Mouse (Mus musculus): ENCODE data around the gene Tiam1.

Gene Tiam1

DNA sequence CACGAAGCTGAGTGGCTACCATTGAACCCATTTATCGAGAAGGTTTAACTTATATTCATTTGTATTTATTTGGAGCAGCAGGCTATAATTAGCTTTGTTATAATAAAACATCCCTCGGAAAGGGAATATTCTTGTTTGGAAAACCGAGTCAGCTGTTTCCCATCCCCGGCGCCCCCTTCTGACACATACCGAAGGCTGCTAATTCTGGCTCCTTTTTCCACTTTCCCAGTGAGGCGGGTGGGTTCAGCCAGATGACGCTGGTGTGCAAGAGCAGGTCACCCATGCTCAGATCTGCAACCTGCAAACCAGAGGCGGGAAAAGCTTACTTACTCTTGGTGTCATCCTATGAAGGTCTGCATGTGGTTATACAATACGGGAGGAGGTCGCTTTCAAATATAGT is 343.8 kb downstream of the Tiam1 start:
- no peak for DNase-seq (ENCODE audit: low read depth, low spot score)

DNA sequence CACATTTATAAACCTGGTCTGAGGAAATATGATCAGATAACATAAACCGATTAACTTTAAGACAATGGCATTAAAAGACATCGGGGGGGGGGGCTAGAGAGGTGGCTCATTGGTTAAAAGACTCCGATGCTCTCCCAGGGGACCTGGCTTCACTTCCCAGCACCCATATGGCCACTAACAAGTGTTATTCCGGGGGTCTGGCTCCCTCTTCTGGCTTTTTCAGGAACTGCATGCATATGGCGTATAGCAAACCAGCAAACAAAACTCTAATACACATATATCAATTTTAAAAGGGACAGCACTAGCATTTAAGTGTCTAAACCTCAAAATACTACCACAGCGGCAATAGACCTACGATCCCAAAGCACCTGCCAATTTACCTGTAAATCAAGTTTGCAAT is 347.0 kb downstream of the Tiam1 start:
- DNase-seq (ENCODE audit: low read depth, low spot score), result no peak

DNA sequence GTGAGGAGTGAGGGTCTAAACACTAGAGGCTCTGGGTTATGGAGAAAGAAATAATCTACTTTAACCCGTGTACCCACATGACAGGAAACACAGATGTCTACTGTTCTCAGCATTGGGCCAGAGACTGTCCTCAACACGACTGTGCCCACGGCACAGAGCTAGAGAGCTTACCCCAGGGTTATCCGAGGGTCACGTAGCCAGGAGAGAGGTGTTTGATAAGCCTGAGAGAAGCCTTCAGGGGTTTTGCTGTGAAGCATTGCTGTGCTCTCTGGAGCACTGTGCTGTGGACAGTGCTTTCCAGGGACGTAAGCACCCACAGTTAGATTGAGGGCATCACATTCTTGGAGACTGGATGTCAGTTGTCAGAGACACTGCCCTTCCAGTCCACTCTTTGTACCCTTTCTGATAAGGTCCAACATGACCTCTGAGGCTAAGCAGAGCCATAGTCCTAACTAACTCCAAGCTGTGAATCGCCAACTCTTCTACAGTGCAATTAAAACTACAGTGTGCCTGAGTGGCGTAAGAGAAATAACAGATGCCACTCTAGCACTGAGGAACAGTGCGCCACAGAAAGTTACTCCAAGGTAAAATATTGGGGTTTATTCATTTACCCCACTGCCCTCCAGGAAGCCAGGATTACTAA is 353.7 kb downstream of the Tiam1 start:
- DNase-seq (ENCODE audit: low read depth, low spot score), result no peak

DNA sequence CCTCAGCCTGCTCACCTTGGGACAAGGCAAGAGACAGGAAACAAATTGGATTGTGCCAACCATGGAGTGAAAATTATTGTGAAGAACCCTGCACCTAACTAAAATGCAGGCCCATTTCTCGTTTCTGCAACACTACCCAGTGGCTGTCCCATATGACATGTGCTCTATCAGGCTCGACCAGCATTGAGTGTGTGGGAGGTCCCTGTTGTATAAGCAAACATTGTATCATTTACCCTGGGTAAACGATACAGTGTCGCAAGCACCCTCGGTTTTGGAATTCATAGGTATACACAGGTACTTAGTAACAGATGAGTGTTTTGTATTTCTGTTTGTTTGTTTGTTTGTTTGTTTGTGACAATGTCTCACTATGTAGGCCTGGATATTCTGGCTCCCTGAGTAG is 357.8 kb downstream of the Tiam1 start:
- no peak for DNase-seq (ENCODE audit: low read depth, low spot score)

GRCm38 (mm10) chr16:89779705-89780104 is 363.9 kb downstream of the Tiam1 start:
- no peak for DNase-seq (ENCODE audit: low read depth, low spot score)

- no peak for DNase-seq (ENCODE audit: low read depth, low spot score)
These were observed 366.1 kb downstream of the Tiam1 start for GRCm38 (mm10) chr16:89777450-89777849.

DNA sequence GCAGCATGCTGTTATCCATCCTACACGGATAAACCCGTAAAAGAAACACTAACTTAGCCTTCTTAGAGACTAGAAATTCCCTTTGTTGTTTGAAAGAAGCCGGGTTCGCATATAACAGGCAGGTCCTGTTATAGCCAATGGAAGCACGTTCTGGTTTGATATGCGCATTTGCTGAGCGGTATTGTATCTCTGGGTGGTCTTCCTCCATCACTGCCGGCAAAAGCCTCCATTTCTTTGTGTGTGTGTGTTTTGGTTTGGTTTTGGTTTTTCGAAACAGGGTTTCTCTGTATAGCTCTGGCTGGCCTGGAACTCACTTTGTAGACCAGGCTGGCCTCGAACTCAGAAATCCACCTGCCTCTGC is 369.0 kb downstream of the Tiam1 start:
- no peak for DNase-seq (ENCODE audit: low read depth, low spot score)

DNA sequence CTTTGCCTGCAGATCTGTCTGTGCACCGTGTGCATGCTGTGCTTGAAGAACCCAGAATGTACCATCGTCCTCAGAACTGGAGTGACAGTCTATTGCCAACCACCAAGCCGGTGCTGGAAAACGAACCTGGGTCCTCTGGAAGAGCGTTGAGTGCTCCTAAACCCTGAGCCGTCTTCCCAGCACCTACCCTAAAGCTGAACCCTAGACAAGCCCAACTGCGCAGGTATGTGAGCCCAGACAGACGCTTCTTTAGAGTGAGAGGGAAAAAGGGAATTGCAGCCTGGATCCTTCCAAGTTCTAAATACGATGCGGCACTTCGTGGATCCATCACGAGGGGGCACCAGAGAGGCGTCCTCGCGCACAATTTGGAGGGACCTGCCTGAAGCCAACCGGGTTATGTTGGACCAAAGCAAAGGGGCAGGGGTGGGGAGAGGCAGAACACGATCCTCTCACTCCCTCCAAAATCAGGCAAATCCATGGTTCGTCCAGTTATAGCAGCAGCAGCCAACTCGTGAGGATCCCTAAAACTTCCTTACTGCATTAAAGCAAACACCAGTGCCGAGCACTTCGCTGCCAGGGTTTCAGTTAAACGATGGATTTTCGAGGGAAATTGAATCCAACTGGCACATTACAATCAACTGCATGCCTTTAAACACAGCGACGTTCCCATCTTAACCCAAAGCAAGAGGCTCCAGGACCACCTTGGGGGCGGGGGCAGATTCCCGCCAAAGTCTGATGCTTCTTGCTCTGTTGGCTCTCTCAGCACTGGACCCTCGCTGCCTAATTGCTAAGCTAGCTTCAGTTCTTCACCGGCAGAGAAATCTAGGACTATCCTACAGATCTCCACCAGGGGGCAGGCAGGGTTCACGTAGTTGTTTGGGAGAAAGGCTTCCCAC is 369.7 kb downstream of the Tiam1 start:
- DNase-seq (ENCODE audit: low read depth, low spot score), result peak; percentile 81

- no peak for DNase-seq (ENCODE audit: low read depth, low spot score)
These were observed 377.6 kb downstream of the Tiam1 start for GRCm38 (mm10) chr16:89765919-89766318.

DNA sequence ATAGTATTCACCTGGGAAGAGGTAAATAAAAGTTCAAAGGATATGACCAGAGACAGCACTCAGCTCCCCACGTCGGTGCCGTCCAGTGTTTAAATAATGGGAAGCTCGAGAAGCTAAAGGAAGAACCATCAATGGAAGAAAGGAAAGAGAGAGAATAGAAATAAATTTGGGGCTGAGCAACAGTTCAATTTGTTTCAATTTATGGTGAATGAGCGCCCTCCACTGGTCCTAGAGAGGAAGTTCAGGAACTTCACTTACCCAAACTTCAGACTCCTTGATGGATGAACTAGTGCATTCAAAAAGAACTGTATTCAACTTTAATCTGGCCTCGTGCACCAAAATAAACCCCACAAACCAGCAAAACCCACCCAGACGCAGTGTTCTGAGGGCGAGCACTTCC is 378.1 kb downstream of the Tiam1 start:
- DNase-seq (ENCODE audit: low read depth, low spot score), result no peak

GRCm38 (mm10) chr16:89763812-89764211 is 379.8 kb downstream of the Tiam1 start:
- no peak for DNase-seq (ENCODE audit: low read depth, low spot score)

DNA sequence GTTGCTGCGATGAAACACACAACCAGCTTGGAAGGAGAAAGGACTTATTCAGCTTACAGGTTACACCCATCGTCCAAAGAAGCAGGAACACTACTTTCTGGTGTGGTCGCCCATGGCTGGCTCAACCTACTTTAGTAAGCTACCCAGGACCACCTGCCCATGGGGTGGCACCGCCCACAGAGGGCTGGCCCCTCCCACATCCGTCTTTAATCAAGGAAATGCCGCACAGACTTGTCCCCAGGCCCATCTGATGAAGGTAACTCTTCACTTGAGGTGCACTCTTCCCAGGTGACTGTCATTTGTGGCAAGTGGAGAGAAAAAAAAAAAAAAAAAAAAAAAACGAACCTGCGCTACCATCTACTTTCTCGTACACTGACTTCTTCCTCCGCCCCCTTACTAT is 381.0 kb downstream of the Tiam1 start:
- DNase-seq (ENCODE audit: low read depth, low spot score), result no peak

- no peak for DNase-seq (ENCODE audit: low read depth, low spot score)
These were observed 381.5 kb downstream of the Tiam1 start for GRCm38 (mm10) chr16:89762096-89762495.

DNA sequence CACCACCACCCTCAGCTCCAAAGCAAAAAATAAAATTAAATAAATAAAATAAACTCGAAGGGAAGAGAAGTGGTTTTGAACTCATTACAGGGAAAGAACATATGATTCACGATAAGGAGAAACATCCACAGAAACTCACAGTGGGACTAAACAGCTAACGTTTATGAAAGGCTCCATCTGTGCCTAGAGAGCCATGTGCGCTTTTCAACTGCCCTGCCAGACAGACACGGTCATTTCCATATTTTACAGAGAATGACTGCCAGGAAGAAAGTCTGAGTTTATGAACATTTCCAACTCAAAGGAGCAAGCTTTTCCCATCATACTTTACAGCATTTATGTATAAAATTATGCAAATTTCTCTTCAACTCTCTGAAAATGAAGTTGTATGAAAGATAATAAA is 386.2 kb downstream of the Tiam1 start:
- peak; percentile 76 for DNase-seq (ENCODE audit: low read depth, low spot score)

- DNase-seq (ENCODE audit: low read depth, low spot score), result no peak
These were observed 388.9 kb downstream of the Tiam1 start for GRCm38 (mm10) chr16:89754709-89755108.

DNA sequence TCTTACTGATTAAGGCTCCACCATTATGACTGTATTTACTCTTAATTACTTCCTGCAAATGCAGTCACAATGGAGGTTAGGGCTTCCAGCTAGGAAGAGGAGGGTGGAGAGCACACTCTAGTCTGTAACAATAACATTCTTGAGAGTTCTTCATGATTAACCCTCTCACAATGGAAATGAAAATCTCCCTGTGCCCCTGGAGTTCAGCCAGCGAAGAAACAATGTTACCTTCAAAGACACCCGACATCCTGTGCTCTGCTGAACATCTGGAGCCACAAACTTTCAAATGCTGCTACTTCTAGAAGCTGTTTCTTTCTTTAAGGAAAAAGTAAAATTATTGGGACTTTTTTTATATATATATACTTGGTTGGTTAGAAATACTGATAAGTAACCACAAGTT is 395.7 kb downstream of the Tiam1 start:
- no peak for DNase-seq (ENCODE audit: low read depth, low spot score)

DNA sequence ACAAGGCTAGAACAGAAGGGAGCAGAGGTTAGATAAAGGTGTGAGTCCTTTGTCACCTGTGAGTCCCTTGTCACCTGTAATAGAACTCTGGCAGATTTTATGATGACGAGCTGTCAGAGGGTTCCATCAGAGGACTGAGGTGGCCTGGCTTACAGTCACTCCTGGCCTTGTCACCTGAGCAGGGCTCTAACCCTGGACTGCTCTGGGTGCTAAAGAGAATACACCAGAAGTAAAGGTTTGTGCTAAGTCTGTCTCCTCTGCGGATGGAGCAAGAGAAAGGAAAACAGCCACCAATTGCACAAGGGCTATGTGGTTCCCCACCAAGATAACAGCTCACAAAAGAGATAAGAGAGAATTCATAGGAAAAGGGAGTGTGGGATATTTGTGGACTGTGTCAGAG is 404.0 kb downstream of the Tiam1 start:
- no peak for DNase-seq (ENCODE audit: low read depth, low spot score)

- no peak for DNase-seq (ENCODE audit: low read depth, low spot score)
These were observed 404.6 kb downstream of the Tiam1 start for GRCm38 (mm10) chr16:89738963-89739362.
